Mouse (Mus musculus) heart, postnatal 25 days (tissue): Measurements from ENCODE around the gene Rapgef5. TPM values are rescaled to one million over a fixed set of nuclear protein-coding genes. Genes with fewer than 3 reads are reported as not detected.

Source experiments
- DNase-seq: peaks from one replicate; pipeline ENCODE4 v3.0.0; 2022; ENCODE audit warnings: low spot score
- intact Hi-C: fragments of 180-260 bp; cut with DNase I; formaldehyde crosslinking; loops from one replicate; pipeline ENCODE4 v1.15.1; 2025
- total RNA-seq, 2 experiments: library from RNA; stranded (reverse); gene quantifications; 2 replicates each; pipeline ENCODE4 v1.2.3; 2021

Gene Rapgef5
- total RNA-seq, 2 experiments from 2014 or later, result 31.7 to 37.9 TPM

DNA sequence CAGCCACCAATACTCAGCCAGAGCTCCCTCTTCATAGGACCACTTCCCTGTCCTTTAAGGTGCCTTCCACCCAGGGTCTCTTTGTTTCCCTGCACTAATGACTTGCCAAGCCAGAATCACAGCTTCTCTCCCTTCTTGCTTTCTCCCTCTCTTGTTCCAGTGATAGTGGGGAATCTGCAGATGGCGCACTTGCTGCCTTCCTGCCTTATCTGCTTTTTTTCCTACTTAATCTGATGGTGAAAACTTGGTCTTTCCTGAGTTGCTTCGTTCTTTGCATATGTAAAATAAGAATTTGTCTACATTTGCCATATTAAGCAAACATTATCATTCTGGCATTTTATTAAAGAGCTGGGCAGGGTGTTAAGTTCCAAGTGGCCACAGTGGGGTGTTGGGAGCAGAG is 75.7 kb downstream of the Rapgef5 start:
- no peak for DNase-seq
- intact Hi-C loops, result loop anchor here (5.0 kb wide), 2 partner anchors 45 to 65 kb away; no protein-coding TSS in a partner anchor

DNA sequence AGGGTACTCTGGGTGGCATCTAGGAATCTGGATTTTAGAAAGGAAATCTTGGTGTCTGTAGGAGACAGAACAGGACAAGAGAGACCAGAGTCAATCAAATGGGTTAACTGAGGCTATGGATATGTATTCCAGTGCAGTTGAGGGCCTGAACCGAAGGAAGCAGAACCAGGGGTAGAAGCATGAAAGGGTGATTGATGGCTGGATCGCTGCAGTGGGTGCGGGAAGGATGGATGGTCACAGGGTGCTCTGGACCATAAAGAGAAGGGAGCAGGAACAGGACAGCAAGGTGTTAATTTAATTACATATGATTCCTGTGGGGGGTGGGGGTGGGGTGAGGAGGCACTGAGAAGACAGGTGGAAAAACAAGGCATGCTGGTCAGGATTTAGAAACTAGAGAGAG is 76.3 kb downstream of the Rapgef5 start:
- intact Hi-C loops, result loop anchor here (5.0 kb wide), 2 partner anchors 45 to 65 kb away; no protein-coding TSS in a partner anchor

GRCm38 (mm10) chr12:117595179-117595578 is 78.9 kb downstream of the Rapgef5 start:
- intact Hi-C loops, result no loop called here

More for the DNA sequence above, 76.3 kb downstream of the Rapgef5 start:
- DNase-seq, result no peak

DNA sequence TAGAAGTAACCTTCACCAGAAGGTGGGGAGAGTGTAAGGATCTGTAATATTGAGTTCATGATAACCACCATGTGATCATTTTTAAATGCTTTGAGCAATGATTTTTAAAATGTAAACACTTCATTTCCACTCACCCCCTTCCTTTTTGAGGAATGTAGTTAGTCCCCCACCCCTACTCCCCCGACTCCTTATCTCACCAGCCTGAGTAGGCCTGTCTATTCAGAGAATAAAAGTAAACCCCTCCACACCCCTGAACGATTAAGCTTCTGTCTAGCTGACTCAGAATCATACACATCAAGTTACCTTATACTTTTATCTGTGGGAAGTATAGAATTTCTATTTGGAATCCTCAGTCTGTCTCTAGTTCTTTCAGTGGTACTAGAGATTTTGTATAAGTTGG is 81.9 kb downstream of the Rapgef5 start:
- DNase-seq, result no peak
- intact Hi-C loops, result no loop called here

More at GRCm38 (mm10) chr12:117595179-117595578, 78.9 kb downstream of the Rapgef5 start:
- DNase-seq, result no peak

- DNase-seq, result no peak
- intact Hi-C loops, result no loop called here
Observed at GRCm38 (mm10) chr12:117605966-117606365, 89.7 kb downstream of the Rapgef5 start.

DNA sequence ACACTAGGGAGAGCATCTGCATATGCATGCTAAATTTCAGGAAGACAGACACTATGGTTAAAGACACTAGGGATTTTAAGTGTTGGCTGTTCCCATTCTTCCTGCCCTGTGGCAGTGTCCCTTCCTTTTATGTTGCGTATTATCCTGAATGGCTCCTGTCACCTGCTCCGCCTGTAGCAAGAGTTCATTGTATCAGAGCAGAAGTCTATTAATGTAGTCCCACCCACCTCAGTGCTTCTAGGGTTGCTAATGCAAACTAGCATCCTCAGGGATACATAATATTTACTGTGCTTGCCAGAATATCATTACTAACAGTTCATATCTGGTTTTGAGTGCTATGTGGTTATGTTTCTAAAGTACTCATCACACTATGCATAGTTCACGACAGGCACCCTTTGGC is 96.4 kb downstream of the Rapgef5 start:
- DNase-seq, result no peak
- intact Hi-C loops, result no loop called here

DNA sequence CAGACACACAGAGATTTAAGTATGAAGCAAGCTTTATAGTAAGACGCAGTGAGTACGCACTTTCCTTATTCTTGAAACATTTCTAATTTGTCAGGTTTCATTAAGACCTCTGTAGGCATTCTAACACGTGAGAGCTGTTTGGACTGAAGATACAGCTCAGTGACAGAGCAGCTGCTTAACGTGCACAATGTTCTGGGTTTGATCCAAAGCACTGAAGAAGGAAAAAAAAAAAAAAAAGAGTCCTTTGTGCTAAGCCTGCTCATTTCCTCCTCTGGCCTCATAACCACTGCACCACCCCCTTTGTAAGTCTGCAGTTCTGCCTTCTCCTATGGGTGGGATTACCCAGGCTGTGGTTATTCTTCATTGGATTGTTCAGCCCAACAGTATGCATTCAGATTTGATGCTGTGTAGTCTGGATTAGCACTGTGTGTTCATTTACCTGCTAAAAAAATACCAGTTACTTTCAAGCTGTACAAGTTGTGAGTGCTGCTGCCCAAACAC is 103.3 kb downstream of the Rapgef5 start:
- intact Hi-C loops, result no loop called here
- no peak for DNase-seq

DNA sequence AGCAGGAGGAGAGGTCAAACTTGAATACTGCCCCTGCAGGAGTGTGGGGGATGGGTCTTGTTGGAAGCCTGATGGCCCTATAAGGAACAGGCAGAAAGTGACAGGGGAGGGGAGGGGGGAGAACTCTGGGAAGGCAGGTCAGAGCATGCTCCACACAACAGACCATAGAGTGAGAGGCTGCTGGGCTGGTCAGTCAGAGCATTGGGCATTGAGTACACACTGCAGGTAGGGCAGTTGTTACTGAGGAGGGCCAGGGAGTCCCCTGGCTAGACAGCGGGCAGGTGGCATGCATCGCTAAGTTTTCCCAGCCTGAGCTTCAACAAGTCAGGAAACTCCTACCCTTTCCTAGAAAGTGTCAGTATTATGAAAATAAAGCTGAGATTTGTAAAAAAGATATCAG is 106.7 kb downstream of the Rapgef5 start:
- intact Hi-C loops, result no loop called here
- DNase-seq, result no peak

- intact Hi-C loops, result no loop called here
Observed at GRCm38 (mm10) chr12:117627311-117627710, 111.0 kb downstream of the Rapgef5 start.

DNA sequence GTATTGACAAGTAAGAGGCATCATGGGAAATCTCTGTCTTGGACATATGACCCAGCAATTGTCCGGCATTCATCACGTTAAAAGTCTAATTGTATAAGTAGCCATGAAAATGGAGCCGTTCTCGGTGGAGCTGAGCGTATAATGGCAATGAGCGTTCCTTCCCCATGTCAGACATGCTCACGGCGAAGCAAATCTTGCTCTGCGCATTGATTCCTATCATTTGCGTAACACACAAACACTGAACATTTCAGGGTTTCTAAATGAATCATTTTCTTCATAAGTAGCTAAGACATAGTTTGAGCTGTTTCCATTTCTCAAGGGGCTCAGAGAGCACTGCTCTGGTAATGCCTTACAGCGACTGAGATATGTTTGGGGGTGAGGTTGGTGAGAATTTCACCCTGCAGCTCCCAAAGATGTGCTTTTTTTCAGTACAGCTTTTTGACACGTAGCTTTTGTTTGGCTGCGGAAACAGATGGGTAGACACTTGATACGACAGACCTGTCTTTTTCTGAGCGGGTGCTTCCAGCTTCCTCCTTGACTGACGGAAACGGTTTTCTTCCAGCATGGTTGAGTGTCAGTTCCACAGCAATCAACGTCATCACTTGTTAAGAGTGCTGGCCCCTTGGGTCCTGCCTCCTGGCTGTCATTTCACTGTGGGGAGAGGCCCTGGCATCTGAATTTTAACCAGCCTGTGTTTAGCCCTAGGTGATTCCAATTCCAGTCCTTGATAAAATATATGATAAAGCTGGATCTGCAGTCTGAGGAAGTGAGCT is 112.2 kb downstream of the Rapgef5 start:
- no peak for DNase-seq
- intact Hi-C loops, result no loop called here

More at GRCm38 (mm10) chr12:117627311-117627710, 111.0 kb downstream of the Rapgef5 start:
- no peak for DNase-seq

- intact Hi-C loops, result no loop called here
Observed at GRCm38 (mm10) chr12:117632133-117632532, 115.9 kb downstream of the Rapgef5 start.

DNA sequence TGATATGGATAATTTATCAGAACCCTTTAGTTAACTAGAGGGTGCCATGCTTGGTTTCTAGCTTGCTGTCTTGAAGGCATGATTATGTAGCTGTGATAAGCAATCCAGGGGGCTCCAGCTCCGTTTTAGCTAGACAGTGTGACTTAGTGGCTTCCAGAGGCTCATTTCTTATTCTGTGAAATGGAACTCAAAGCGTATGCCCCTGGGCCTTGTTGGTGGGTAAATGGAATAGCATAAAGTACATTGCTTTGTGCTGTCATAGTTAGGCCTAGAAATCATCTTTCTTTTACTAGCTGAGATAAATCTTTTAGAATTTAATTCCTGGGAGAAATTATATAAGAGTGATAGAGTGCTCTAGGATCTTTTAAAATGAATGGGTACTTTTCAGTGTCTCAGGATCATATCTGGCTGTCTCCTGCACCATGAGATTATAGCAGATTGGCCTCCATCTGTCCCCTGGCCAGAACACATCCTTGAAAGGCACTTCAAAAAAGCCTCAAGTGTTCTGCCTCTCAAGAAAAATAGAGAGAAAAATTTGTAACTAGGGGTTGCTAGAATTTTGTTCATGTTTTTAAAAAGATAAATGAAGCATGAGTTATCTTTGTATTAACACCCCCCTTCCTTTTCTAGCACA is 120.0 kb downstream of the Rapgef5 start:
- intact Hi-C loops, result loop anchor here (5.0 kb wide), 1 partner anchor 44 kb away; no protein-coding TSS in a partner anchor
- no peak for DNase-seq

More at GRCm38 (mm10) chr12:117632133-117632532, 115.9 kb downstream of the Rapgef5 start:
- no peak for DNase-seq

GRCm38 (mm10) chr12:117636969-117637368 is 120.7 kb downstream of the Rapgef5 start:
- intact Hi-C loops, result loop anchor here (5.0 kb wide), 1 partner anchor 45 kb away; no protein-coding TSS in a partner anchor
- DNase-seq, result no peak

GRCm38 (mm10) chr12:117638833-117639232 is 122.6 kb downstream of the Rapgef5 start:
- intact Hi-C loops, result loop anchor here (5.0 kb wide), 1 partner anchor 47 kb away; no protein-coding TSS in a partner anchor

GRCm38 (mm10) chr12:117639356-117640121 is 123.3 kb downstream of the Rapgef5 start:
- DNase-seq, result no peak
- intact Hi-C loops, result loop anchor here (5.0 kb wide), 1 partner anchor 47 kb away; no protein-coding TSS in a partner anchor

More at GRCm38 (mm10) chr12:117638833-117639232, 122.6 kb downstream of the Rapgef5 start:
- DNase-seq, result no peak

DNA sequence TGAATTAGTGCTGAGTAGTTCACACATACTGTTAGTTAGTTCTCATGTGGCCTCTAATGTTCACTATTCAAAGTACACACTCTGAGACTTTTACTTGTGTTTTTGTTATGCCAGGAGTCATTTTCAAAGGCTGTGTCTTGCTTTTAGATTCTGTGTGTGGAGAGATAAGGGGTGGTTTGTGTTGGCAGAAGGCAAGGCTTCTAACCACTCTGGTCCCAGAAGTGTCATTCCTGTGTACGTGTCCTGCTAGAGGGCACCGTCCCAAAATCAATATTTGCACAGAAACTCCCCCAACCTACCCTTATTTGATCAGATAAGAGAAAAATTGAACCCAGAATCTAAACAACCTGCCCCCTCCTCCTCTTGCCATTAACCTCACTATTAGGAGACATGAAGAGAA is 126.2 kb downstream of the Rapgef5 start:
- intact Hi-C loops, result no loop called here
- no peak for DNase-seq

DNA sequence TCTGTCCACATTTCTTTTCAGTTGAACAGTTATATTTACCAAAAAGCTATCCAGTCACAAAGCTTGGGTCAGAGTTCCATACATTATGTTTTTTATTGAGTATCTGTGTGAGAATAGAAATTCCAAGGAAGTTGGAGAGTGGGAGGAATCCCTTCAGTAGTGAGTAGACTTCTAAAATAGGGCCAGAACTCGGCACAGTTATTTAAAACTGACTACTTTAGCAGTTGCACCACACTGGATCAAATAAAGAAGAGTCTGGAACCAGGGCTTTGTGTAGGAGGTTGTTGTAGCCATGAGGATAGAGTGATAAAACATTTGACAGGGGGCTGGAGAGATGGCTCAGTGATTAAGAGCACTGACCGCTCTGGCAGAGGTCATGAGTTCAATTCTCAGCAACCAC is 129.5 kb downstream of the Rapgef5 start:
- intact Hi-C loops, result no loop called here
- no peak for DNase-seq

DNA sequence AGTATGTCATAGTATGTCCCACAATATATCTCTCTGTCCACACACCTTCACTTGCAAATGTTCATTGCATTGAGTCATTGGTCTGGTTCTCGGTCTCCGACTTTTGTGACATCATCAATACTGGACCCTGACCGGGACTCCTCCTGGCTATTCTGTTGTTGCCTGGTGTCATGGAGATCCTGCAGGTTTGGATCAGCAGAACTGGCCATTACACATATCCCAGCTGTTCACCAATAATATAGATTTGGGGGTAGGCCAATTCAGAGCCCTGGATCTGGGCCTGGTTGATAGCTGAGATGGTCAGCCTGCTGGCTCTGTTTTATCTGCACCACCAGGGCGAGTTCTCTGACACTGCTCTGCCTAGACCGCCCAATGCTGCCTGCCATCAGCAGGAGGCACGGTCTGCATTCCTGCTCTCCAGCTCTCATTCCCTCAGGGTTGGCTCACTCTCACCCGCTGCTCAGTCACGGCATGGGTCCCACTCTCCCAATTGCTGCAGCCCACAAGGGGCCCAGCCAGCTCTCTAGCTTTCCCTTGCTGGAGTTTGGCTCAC is 137.7 kb downstream of the Rapgef5 start:
- intact Hi-C loops, result no loop called here
- DNase-seq, result no peak

GRCm38 (mm10) chr12:117656935-117657334 is 140.7 kb downstream of the Rapgef5 start:
- intact Hi-C loops, result loop anchor here (5.0 kb wide), 2 partner anchors 40 to 65 kb away; no protein-coding TSS in a partner anchor
- DNase-seq, result no peak
